Mouse (Mus musculus) olfactory bulb, adult 2 months (tissue): Measurements from ENCODE around the gene Ei24.

Experiments used
- CTCF ChIP-seq: fragments of 200-500 bp; IDR thresholded peaks from 2 replicates; pipeline ENCODE4 v1.5.1; 2012; ENCODE audit warnings: low read depth, mild to moderate bottlenecking, low read length, moderate library complexity; ENCODE audit not compliant: insufficient read depth
- POLR2A ChIP-seq: fragments of 200-500 bp; IDR thresholded peaks from 2 replicates; pipeline ENCODE4 v1.6.1; 2012; ENCODE audit warnings: mild to moderate bottlenecking, low read depth, low read length, moderate library complexity; ENCODE audit not compliant: insufficient read depth

DNA sequence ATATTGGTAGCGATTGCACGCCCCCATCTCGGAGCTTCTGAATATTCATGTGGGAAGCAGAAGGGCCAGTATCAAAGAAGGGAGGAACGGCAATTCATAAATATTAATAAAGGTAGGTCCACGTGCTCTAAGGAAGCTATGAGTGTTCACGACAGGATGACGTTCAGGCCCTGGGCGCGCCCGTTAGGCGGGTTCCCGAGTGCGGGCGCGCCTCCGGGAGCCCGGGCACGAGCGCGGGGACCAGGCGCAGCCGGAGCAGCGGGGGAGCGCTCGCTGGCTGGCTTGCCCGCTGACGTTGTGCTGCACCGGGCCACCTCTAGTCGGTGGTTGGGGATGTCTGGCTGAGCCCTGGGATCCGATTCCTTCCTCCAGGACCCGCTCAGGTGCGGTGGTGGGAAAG, 35.3 kb upstream of the Ei24 start:
- TF ChIP-seq POLR2A (peak; percentile 97), CTCF (no peak)
